Mouse (Mus musculus): ENCODE data around the gene Ramp1. TPM values are rescaled to one million over a fixed set of nuclear protein-coding genes. Genes with fewer than 3 reads are reported as not detected.

Gene Ramp1
- polyA plus RNA-seq, 1 experiment from 2014 or later, result 1.1 TPM

DNA sequence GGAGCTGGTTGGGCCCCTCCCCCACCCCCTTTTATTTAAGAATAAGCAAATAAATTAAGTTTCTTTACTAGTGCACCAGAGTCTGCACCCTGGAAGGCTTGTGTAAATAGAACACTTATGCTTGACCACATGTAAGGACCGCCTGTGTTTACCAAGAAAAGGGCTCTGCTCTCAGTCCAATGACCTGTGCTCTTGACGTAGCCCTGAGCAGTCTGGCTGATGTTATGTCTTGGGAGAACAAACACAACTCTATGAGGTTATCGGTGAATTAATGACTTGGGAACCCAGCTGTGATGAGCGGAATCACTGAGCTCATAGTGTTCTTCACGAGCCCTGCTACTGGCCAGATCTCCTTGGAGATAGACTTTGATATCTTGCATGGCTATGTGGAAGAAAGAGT, 1.6 kb downstream of the Ramp1 start:
- Histone ChIP-seq H3K27me3 (peaks cover 47% of the 10 kb centered on the region), H3K4me1 (replicated peaks) (peaks cover 10% of the 10 kb centered on the region), H3K27ac (no peak overlapping the region), H3K9ac (replicated peaks) (no peak overlapping the region), H3K4me3 (replicated peaks) (no peak overlapping the region), H3K36me3 (no peaks in the 10 kb centered on the region), H3K4me2 (no peak overlapping the region), H3K9me3 (no peaks in the 10 kb centered on the region)
- 68% methylated on average over 5 of the region's 5 CpGs for WGBS
- ATAC-seq (ENCODE audit: insufficient number of reproducible peaks, insufficient read depth, low FRiP score, low TSS enrichment, low read depth), result no peak

DNA sequence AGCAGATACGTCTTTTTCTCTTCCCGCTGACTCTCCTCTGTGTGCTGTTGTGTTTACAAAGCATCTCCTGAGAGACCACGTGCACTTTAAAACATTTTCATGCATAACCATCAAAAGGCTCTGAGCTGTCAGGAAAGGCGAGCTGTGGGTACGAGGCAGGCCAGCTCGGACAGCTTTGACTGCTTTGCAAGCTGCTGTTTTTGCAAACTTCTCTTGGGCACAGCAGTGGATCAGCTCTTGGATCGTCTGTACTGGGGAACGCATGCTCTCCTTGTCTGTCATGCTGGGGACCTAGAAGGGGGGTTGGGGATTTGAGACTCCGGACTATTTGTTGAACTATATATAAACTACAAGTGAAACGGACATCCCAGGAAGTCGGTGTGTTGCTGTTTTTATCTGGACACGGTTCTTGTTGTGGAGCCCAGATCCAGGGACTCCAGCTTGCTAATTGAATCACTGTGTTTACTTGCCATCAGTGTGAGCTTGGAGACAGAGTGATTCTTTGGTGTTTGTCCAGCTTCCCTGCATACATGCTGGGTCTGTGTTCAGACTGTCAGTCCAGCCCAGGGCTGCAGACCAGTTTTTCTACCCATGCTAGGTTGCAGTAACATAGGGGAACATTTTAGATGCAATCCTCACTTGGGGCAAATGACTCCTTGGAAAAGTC, 2.3 kb downstream of the Ramp1 start:
- no peak for ATAC-seq (ENCODE audit: insufficient number of reproducible peaks, insufficient read depth, low FRiP score, low TSS enrichment, low read depth)
- H3K4me3 ChIP-seq (replicated peaks), result no peak overlapping the region
- H3K27ac ChIP-seq, result no peak overlapping the region
- WGBS, result 63% methylated on average over 12 of the region's 12 CpGs
- no peak overlapping the region for H3K4me2 ChIP-seq
- no peaks in the 10 kb centered on the region for H3K36me3 ChIP-seq
- H3K27me3 ChIP-seq, result peaks cover 47% of the 10 kb centered on the region
- no peaks in the 10 kb centered on the region for H3K9me3 ChIP-seq
- H3K9ac ChIP-seq (replicated peaks), result no peak overlapping the region
- peaks cover 10% of the 10 kb centered on the region for H3K4me1 ChIP-seq (replicated peaks)

DNA sequence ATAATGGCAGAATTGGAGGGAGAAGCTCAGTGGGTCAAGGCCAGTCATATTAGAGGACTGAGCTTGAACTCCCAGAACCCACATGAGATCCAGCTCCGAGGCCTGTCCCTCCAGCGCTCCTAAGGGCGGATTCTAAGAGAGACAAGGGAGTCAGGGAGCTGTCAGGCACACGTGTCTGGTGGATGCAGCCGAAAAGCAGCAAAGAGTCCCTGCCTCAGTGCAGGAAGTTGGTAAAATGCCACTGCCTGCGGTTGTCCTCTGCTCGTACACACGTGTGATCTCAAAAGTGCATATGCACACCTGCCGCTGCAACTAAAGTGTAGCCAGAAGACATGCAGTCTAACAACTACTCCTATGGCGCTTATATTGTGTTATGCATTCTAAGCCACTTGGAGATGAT, 3.7 kb downstream of the Ramp1 start:
- H3K4me3 ChIP-seq (replicated peaks), result no peak overlapping the region
- 86% methylated on average over 10 of the region's 10 CpGs for WGBS
- no peaks in the 10 kb centered on the region for H3K9me3 ChIP-seq
- H3K36me3 ChIP-seq, result no peaks in the 10 kb centered on the region
- H3K4me1 ChIP-seq (replicated peaks), result peaks cover 10% of the 10 kb centered on the region
- ATAC-seq (ENCODE audit: insufficient number of reproducible peaks, insufficient read depth, low FRiP score, low TSS enrichment, low read depth), result no peak
- no peak overlapping the region for H3K27ac ChIP-seq
- no peak overlapping the region for H3K9ac ChIP-seq (replicated peaks)
- H3K4me2 ChIP-seq, result no peak overlapping the region
- peaks cover 44% of the 10 kb centered on the region for H3K27me3 ChIP-seq

DNA sequence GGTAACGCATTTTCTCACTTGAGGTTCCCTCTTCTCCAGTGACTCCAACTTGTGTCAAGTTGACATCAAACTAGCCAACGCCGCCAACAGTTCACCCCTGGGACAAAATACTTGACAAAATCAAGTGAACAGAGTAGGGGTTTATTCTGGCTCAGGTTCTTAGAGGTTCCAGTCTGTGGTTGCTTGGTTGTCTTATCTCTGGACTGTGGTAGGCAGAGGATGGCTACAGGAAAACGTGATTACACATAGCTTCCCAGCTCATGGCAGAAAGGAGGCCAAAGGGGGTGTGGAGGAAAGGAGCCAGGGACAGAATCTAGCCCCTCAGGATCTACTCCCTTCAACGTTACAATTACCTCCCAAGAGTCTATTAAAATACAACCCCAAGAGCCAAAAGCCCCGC, 7.1 kb downstream of the Ramp1 start:
- no peak for ATAC-seq (ENCODE audit: insufficient number of reproducible peaks, insufficient read depth, low FRiP score, low TSS enrichment, low read depth)
- Histone ChIP-seq H3K4me2 (no peak overlapping the region), H3K4me1 (replicated peaks) (no peaks in the 10 kb centered on the region)

DNA sequence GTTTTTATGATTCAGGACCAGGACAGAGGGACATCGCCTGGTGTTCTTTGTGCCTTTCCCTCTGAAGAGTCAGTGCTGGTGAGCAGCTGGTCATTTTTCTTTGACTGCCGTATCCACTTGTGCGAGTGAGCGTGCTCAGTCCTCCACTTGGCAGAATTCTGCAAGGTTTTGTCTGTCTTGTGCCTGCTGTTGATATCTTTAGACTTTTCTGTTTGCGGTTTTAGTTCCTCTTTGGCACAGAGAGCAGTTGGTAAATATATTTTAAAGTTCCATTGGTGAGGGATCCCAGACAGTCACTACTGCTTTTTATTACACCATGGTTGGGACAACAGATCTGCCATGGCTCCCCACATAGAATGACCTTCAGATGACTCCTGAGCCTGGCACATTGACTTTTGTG, 7.7 kb downstream of the Ramp1 start:
- Histone ChIP-seq H3K4me1 (replicated peaks) (no peaks in the 10 kb centered on the region), H3K36me3 (no peaks in the 10 kb centered on the region), H3K4me2 (no peak overlapping the region), H3K4me3 (replicated peaks) (no peak overlapping the region), H3K27me3 (peaks cover 6% of the 10 kb centered on the region), H3K9me3 (no peaks in the 10 kb centered on the region), H3K27ac (no peak overlapping the region), H3K9ac (replicated peaks) (no peak overlapping the region)
- ATAC-seq (ENCODE audit: insufficient number of reproducible peaks, insufficient read depth, low FRiP score, low TSS enrichment, low read depth), result no peak
- WGBS, result 94% methylated on average over 5 of the region's 5 CpGs

More for the DNA sequence above, 7.1 kb downstream of the Ramp1 start:
- no peaks in the 10 kb centered on the region for H3K9me3 ChIP-seq
- H3K9ac ChIP-seq (replicated peaks), result no peak overlapping the region
- H3K27me3 ChIP-seq, result peaks cover 12% of the 10 kb centered on the region
- 82% methylated on average over 6 of the region's 6 CpGs for WGBS
- no peak overlapping the region for H3K4me3 ChIP-seq (replicated peaks)
- no peak overlapping the region for H3K27ac ChIP-seq
- H3K36me3 ChIP-seq, result no peaks in the 10 kb centered on the region

DNA sequence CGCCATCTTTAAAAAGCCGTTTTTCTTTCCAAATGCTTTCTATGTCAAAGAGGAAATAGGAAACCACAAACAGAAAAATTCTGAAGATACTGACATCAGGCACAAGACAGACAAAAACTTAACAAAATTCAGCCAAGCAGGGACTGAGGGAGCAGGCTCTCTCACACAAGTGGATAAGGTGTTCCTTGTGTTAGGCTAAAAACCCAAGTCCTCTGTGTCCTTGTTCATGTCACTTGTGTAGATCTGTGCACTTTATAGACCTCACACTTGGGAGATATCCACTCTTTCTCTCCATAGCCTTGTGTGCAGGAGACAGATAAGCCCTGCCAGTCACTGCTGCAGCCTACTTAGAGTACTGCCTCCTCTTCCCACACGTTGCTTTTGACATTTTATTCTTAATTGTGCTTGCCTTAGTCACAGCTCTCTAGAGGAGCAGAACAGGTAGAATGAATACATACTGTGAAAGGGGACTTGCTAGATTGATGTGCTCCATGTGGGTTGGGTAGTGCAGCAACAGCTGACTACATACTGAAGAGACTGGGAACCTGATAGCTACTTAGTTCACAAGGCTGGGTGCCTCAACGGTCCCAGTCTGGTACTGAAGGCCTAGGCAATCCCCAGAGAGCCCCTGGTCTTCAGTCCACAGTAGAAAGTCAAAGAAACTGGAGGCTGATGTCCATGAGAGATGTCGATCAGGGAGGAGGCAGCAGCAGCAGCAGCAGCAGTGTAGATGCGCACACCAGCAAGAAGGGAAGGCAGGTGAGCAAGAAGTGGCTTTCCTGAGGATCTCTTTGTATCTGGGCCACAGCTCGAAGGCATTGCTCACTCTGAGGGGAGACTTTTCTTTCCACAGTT, 8.4 kb downstream of the Ramp1 start:
- WGBS, result 87% methylated on average over 7 of the region's 7 CpGs
- ATAC-seq (ENCODE audit: insufficient number of reproducible peaks, insufficient read depth, low FRiP score, low TSS enrichment, low read depth), result no peak
- no peaks in the 10 kb centered on the region for H3K36me3 ChIP-seq

DNA sequence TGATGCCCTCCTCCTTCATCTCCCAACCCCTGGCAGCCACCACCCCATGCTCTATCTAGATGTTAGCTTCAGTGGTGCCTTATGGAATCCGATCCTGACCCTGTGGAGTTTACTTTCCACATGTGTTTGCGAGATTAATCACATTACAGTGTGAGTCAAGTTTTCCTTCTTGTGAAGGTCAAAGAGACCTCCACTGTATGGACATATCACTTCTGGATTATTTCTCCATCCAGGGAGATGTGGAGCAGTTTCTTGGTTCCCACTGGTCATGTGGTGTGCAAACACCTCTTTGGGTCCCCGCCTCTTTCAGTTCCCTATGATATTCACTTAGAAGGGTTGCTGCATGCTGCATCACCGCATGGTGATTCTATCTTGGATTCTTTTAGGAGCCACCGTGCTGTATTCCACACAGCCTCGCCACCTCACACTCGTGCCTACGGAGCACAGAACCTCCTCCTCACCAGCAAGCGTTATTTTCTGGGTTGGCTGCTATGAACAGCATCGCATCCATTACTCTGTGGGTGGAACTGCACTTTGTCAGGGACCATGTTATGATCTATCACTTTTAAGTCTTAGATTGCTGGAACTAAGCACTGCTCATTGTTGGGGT, 9.3 kb downstream of the Ramp1 start:
- no peaks in the 10 kb centered on the region for H3K36me3 ChIP-seq
- H3K27me3 ChIP-seq, result no peaks in the 10 kb centered on the region; the same call in 1 of the 2 replicates
- no peak overlapping the region for H3K9ac ChIP-seq (replicated peaks)
- no peak overlapping the region for H3K4me2 ChIP-seq
- no peaks in the 10 kb centered on the region for H3K9me3 ChIP-seq
- ATAC-seq (ENCODE audit: insufficient number of reproducible peaks, insufficient read depth, low FRiP score, low TSS enrichment, low read depth), result no peak
- 91% methylated on average over 10 of the region's 10 CpGs for WGBS
- no peak overlapping the region for H3K27ac ChIP-seq
- H3K4me1 ChIP-seq (replicated peaks), result no peaks in the 10 kb centered on the region
- no peak overlapping the region for H3K4me3 ChIP-seq (replicated peaks)

More for the DNA sequence above, 8.4 kb downstream of the Ramp1 start:
- no peak overlapping the region for H3K27ac ChIP-seq
- H3K27me3 ChIP-seq, result no peaks in the 10 kb centered on the region; the same call in 1 of the 2 replicates
- no peaks in the 10 kb centered on the region for H3K4me1 ChIP-seq (replicated peaks)
- no peak overlapping the region for H3K4me3 ChIP-seq (replicated peaks)
- H3K9me3 ChIP-seq, result no peaks in the 10 kb centered on the region
- H3K4me2 ChIP-seq, result no peak overlapping the region
- no peak overlapping the region for H3K9ac ChIP-seq (replicated peaks)

DNA sequence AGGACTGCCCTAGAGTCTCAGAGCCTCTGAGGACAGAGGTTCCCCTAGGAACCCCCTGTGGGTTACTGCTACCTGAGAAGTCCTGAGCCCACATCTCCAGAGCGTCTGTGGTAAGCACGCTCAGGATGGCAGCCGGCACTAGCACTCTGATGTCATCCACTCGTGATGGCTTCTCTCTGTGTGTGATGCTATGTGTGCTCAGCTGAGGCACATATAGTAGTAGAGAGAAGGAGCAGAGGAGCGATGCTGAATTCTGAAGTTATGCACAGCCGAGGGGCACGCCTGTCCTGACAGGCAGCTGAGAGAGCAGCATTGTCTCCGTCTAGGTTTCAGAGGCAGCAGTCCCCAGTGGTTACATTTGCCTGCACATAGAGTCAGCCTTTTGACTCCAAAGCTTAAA, 12.6 kb downstream of the Ramp1 start:
- no peaks in the 10 kb centered on the region for H3K4me1 ChIP-seq (replicated peaks)
- WGBS, result 73% methylated on average over 8 of the region's 8 CpGs
- H3K9me3 ChIP-seq, result no peaks in the 10 kb centered on the region
- H3K4me3 ChIP-seq (replicated peaks), result no peak overlapping the region
- H3K36me3 ChIP-seq, result no peaks in the 10 kb centered on the region
- no peak overlapping the region for H3K9ac ChIP-seq (replicated peaks)
- no peak for ATAC-seq (ENCODE audit: insufficient number of reproducible peaks, insufficient read depth, low FRiP score, low TSS enrichment, low read depth)
- H3K4me2 ChIP-seq, result no peak overlapping the region
- H3K27ac ChIP-seq, result no peak overlapping the region
- no peaks in the 10 kb centered on the region for H3K27me3 ChIP-seq

DNA sequence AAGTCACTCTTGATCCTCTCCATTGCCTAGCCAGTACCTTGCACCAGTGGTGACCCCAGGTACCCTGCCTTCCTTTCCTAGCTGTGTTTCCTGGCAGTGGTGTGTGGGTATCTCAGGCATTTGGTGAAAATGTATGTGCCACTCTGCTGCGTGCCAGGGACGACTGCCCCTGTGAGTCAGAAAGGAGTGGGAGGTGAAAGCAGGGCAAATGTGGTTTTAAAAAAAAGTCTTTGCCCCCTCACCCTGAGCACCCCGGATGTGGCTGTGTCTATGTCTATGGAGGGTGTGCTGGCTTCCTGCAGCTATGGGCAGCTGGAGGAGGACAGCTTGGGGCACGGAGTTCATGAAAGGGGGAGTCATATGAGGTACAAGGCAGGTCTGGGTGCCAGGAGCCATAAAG, 13.6 kb downstream of the Ramp1 start:
- Histone ChIP-seq H3K4me2 (no peak overlapping the region), H3K4me1 (replicated peaks) (no peaks in the 10 kb centered on the region), H3K4me3 (replicated peaks) (no peak overlapping the region), H3K27me3 (no peaks in the 10 kb centered on the region), H3K36me3 (no peaks in the 10 kb centered on the region), H3K9ac (replicated peaks) (no peak overlapping the region), H3K27ac (no peak overlapping the region), H3K9me3 (no peaks in the 10 kb centered on the region)
- ATAC-seq (ENCODE audit: insufficient number of reproducible peaks, insufficient read depth, low FRiP score, low TSS enrichment, low read depth), result no peak
- WGBS, result 79% methylated on average over 4 of the region's 4 CpGs

DNA sequence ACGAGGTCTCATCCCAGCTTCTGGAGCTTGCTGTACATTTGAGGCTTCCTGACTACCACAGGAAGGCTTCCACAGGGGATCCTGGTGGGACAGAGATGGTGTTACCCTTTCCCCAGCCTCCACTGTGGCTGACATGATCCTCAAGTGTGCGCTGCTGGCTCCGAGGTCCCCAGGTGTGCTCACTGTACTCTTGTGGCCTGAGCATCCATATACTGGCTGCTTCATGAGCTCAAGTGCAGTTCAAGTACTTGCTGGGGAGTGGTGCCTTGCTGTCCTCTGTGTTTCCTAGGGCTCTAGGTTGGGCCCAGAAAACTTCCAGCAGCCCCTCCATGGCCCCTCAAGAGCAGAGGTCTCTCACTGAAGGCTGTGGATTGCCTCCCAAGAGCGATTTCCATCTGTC, 14.1 kb downstream of the Ramp1 start:
- Histone ChIP-seq H3K4me1 (replicated peaks) (no peaks in the 10 kb centered on the region), H3K9me3 (no peaks in the 10 kb centered on the region), H3K27me3 (no peaks in the 10 kb centered on the region), H3K36me3 (no peaks in the 10 kb centered on the region), H3K27ac (no peak overlapping the region), H3K4me3 (replicated peaks) (no peak overlapping the region), H3K4me2 (no peak overlapping the region), H3K9ac (replicated peaks) (no peak overlapping the region)
- ATAC-seq (ENCODE audit: insufficient number of reproducible peaks, insufficient read depth, low FRiP score, low TSS enrichment, low read depth), result no peak
- WGBS, result 82% methylated on average over 4 of the region's 4 CpGs

DNA sequence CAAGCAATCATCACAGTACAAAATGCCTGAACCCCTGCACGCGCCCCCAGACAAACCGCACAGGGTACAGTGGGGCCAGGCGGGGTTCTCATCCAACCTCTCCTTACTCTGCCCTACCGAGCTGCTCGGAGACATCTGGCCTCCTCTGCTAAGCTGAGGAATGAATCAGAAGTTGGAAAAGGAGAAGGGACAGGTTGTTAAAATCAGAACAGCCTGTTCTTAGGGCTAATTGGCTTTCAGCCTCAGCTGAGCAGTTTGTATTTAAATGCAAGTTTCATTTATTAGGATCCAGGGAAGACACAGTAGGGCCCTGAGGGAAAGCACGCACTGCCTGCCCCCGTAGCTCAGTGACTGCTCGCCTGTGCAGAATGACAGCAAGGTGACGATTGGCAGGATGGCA, 20.2 kb downstream of the Ramp1 start:
- Histone ChIP-seq H3K27ac (no peak overlapping the region), H3K4me3 (replicated peaks) (no peak overlapping the region), H3K36me3 (no peaks in the 10 kb centered on the region), H3K27me3 (no peaks in the 10 kb centered on the region), H3K4me1 (replicated peaks) (peaks cover 5% of the 10 kb centered on the region; the same call in 1 of the 2 replicates), H3K9me3 (no peaks in the 10 kb centered on the region), H3K4me2 (no peak overlapping the region), H3K9ac (replicated peaks) (no peak overlapping the region)
- 79% methylated on average over 10 of the region's 10 CpGs for whole genome bisulfite sequencing
- no peak for ATAC-seq (ENCODE audit: insufficient number of reproducible peaks, insufficient read depth, low FRiP score, low TSS enrichment, low read depth)

All from limb, embryonic 12.5 days (tissue).